Mouse (Mus musculus): ENCODE results near the gene Rock2.

DNA sequence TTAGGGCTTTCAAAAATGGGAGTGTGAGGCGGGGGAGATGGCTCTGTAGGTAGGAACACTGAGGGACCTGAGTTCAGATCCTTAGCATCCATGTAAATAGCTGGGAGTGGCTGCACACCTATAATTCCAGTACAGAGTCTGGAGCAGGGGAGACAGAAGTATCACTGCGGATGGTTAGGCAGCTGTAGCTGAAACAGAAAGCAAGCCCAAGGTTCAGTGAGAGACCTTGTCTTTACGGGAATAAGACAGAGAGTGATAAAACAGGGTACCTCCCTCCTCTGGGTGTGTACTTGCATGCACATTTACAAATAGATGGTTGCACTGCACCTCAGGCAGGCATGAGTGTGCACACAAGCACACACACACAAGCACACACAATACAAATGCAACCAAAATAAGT, 12.3 kb upstream of the Rock2 start:
- no peak for TF ChIP-seq POLR2A (IDR thresholded peaks at IDR 0.05; ENCODE audit: insufficient read length, low read depth)
- no peak for TF ChIP-seq MAX (IDR thresholded peaks at IDR 0.05; ENCODE audit: low read depth)
- TF ChIP-seq TCF3 (IDR thresholded peaks at IDR 0.05; ENCODE audit: insufficient read length, low read depth), result no peak
- TF ChIP-seq USF1 (IDR thresholded peaks at IDR 0.05; ENCODE audit: low read depth), result no peak
